Mouse (Mus musculus) bone marrow macrophage, adult 2 months (primary cell): ENCODE data around the gene Mxra8.

ENCODE experiments used
- CTCF ChIP-seq: IDR thresholded peaks from 2 replicates; pipeline ENCODE4 v1.5.1; 2012; ENCODE audit warnings: low read depth, mild to moderate bottlenecking, low read length, moderate library complexity
- POLR2A ChIP-seq: IDR thresholded peaks from 2 replicates; pipeline ENCODE4 v1.6.1; 2012; ENCODE audit warnings: mild to moderate bottlenecking, low read depth, low read length, borderline replicate concordance

DNA sequence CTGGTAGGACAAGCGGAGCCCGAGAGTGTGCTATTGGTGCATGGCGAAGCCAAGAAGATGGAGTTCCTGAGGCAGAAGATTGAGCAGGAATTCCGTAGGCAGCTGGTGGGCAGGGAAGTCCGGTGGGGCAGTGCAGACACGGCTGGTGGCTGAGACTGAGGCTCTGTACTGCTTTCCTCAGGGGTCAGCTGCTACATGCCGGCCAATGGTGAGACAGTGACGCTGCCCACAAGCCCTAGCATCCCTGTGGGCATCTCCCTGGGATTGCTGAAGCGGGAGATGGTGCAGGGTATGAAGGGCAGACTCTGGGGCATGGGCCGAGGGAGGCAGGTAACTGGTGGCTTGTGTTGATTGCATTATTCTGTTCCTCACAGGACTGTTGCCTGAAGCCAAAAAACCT lies 48.2 kb downstream of the Mxra8 start:
- TF ChIP-seq POLR2A = no peak
- TF ChIP-seq CTCF = no peak
